Mouse (Mus musculus): ENCODE results near the gene Bex6. TPM values are rescaled to one million over a fixed set of nuclear protein-coding genes. Genes with fewer than 3 reads are reported as not detected.
A peak's percentile ranks its signal among the peaks of the same experiment; 100 is the strongest.
"Not testable (repeated sequence)": the region's sequence is repeated elsewhere in the genome, so short reads cannot be mapped to it uniquely, and the experiment has no call there.

The Bex6 gene
- total RNA-seq, 2 experiments from 2014 or later, result not detected

DNA sequence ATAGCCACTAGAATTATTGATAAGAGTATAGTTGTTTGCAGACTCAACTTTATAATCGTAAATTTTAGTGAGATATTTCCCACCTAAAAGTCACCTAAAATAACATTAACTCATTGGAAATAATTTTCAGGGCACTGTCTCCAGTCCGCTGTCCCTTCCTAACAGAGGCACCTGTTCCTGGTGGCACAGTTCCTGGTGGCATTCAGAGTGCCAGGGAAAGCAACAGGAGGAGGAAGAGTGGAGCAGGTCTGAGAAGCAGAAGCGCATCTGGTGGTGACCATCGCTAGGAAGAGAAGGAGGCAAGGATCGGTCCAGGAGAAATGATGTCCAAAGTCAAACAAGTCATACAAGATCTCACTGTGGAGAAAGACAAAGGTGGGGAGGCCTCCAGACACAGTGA lies 6.4 kb downstream of the Bex6 start:
- intact Hi-C loops (cut with DNase I), result no loop called here
- no peak for TF ChIP-seq CTCF (IDR thresholded peaks at IDR 0.05)
- no peak overlapping the region for H3K27ac ChIP-seq

DNA sequence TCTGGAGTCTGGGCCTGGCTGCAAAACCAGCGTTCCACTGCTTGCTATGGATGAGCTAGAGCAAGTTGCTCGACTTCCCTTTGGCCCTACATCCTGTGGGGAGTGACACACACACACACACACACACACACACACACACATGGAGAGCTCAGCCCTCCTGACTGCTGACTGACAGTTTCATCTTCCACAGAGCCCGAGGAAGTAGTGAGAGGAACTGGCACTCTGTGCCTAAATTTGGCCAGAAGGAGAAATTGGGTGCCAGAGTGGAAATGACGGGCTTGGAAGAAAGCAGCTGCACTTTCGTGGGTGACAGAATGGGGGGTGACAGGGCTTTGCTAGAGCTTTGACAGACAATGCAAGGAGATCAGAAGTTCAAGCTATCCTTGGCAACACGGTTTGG lies 9.5 kb downstream of the Bex6 start:
- Histone ChIP-seq H3K4me3 (no peak overlapping the region), H3K27ac (0 out of 2 replicates have a peak overlapping the region, but pooled peaks have one; percentile 53)
- TF ChIP-seq CTCF (IDR thresholded peaks at IDR 0.05), result no peak
- intact Hi-C loops (cut with DNase I), result no loop called here
- DNase-seq, result peak; percentile 59

More for the DNA sequence above, 6.4 kb downstream of the Bex6 start:
- DNase-seq, result no peak
- no peak overlapping the region for H3K4me3 ChIP-seq

DNA sequence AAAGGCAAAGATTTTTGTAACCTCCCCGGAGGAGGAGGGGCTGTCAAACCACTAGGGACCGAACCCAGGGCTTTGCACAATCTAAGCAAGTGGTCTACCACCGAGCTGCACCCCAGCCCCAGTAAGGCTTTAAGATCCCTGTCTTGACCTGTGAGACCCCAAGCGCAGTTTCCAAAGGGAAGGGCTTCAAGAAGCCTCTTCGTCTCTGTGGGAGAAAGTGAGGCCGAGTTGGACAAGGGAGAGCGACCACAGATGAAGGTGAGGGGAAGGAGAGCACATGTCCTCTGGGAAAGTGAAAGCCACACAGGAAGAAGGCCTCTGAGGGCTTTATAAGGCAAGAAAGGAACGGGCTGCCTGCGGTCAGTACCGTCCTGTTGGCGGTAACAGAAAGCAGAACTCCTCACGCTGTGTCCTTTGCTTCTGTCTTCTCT lies 10.4 kb downstream of the Bex6 start:
- H3K27ac ChIP-seq, result peak overlapping the region; percentile 48
- no peak for DNase-seq
- intact Hi-C loops (cut with DNase I), result no loop called here
- no peak for TF ChIP-seq CTCF (IDR thresholded peaks at IDR 0.05)
- peak overlapping the region; percentile 34 for H3K4me3 ChIP-seq

DNA sequence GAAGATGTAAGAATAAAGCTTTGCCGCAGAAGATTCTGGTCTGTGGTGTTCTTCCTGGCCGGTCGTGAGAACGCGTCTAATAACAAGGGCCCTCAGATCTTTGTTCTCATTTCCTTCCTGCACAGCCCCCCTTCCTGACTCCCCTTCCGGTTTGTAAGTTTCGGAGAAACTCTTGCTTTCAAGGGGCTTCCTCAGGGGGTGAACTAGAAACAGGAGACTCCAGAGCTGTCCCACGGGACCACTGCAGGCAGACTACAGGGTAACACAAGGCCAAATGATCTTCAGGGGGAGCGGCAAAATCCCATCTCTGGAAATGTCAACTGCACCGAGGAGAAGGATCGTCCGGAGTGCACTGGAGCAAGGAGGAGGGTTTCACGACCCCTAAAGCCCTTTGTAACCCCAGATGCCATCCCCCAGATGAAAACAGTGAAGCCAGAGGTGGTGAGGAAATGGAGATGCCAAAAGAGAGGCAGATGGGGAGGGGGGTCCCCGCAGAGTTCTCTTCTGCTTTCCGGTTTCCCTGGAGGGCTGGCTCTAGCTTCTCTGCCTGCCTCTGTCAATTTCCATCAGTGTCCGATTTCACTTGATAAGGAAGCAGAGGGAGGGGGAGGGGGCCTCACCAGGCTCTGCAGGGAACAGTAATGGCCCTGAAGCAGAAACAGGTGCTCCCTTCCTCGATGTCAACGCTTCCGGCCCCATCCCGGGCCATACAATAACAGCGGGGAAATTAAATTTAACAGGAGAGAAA lies 20.8 kb downstream of the Bex6 start:
- intact Hi-C loops (cut with DNase I), result loop anchor here (5.0 kb wide), 2 partner anchors 68 to 83 kb away; no protein-coding TSS in a partner anchor
- no peak for TF ChIP-seq CTCF (IDR thresholded peaks at IDR 0.05)
- peak overlapping the region; percentile 93 for H3K27ac ChIP-seq
- peak overlapping the region; percentile 73 for H3K4me3 ChIP-seq
- peak; percentile 27 for DNase-seq

DNA sequence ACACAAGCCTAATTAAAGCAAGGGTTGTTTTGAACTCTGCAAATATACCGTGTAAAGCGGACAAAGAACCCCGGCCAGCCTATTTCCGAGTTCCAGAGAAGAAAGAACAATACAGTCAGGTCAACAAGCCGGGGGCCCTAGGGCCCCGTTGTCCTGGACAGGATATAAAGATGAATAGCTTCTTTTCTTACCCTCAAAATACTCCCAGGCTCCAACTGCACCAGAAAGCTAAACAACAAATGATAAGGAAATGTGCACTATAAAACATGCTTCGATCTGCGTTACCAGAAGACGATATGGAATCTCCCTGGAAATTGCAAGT lies 21.3 kb downstream of the Bex6 start:
- TF ChIP-seq CTCF (IDR thresholded peaks at IDR 0.05), result no peak
- DNase-seq, result no peak
- Histone ChIP-seq H3K4me3 (peak overlapping the region; percentile 73), H3K27ac (peak overlapping the region; percentile 93)
- intact Hi-C loops (cut with DNase I), result loop anchor here (5.0 kb wide), 2 partner anchors 69 to 84 kb away; no protein-coding TSS in a partner anchor

DNA sequence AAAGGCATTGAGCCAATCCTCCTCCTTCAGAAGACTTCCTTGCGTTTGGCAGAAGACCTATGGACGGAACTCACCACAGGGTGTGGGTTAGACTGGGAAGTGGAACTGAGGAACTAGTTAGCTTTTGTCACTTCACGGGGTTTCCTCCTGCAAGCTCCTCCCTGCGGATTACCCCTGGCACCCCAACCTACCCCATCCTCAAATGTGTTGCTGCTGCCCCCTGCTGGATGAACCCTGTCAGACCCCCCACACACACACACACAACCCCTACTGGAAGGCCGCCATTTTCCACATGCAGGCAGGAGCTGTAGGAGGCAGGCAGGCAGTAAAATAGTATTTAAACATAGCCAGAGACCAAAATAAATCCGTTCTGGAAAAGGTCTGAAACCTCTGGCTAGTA lies 23.1 kb downstream of the Bex6 start:
- peak; percentile 78 for DNase-seq
- intact Hi-C loops (cut with DNase I), result loop anchor here (5.0 kb wide), 2 partner anchors 70 to 85 kb away; no protein-coding TSS in a partner anchor
- H3K27ac ChIP-seq, result peak overlapping the region; percentile 38; the same call in 1 of the 2 replicates
- H3K4me3 ChIP-seq, result no peak overlapping the region
- TF ChIP-seq CTCF (IDR thresholded peaks at IDR 0.05), result peak; percentile 52

DNA sequence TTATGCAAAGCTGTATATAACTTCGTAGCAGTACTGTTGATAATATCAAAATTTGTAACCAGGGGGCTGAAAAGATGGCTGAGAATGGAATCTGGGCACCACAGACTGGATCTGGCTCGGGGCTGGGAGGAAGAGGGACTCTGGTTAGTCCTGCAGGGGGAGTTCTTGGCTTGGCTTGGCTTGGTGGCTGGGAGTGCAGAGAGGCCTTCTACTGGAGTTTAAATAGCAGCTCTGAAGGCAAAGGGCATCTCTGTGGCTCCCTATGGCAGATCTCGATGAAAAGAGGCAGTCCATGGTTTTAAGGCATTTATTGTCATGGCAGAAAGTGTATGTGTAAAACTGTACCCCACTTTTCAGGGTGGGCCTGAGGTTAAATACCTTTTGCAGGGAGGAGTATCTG lies 25.3 kb downstream of the Bex6 start:
- peak; percentile 45 for TF ChIP-seq CTCF (IDR thresholded peaks at IDR 0.05)
- intact Hi-C loops (cut with DNase I), result loop anchor here (5.0 kb wide), 2 partner anchors 73 to 88 kb away; no protein-coding TSS in a partner anchor
- peak; percentile 42 for DNase-seq
- no peak overlapping the region for H3K4me3 ChIP-seq
- no peak overlapping the region for H3K27ac ChIP-seq

DNA sequence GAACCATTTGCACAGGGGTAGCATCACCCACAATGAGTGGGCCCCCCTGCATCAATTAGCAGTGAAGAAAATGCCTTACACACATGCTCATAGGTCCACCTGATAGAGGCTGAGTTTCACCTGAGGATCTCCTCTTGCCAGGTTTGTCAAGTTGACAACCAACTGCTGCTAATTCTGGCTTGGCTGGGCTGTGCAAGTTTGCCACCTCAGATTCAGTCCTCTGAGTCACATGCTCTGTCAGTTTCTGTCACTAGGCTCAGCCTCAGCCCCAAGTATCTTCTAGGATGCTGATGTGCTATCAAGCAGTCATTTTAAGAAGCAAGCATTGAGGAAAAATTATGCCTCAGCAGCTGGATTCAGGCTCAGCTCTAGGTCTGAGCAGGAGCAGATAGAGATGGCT lies 34.5 kb downstream of the Bex6 start:
- peak overlapping the region; percentile 24; the same call in 1 of the 2 replicates for H3K27ac ChIP-seq
- intact Hi-C loops (cut with DNase I), result no loop called here
- TF ChIP-seq CTCF (IDR thresholded peaks at IDR 0.05), result no peak
- H3K4me3 ChIP-seq, result no peak overlapping the region
- DNase-seq, result peak; percentile 29

DNA sequence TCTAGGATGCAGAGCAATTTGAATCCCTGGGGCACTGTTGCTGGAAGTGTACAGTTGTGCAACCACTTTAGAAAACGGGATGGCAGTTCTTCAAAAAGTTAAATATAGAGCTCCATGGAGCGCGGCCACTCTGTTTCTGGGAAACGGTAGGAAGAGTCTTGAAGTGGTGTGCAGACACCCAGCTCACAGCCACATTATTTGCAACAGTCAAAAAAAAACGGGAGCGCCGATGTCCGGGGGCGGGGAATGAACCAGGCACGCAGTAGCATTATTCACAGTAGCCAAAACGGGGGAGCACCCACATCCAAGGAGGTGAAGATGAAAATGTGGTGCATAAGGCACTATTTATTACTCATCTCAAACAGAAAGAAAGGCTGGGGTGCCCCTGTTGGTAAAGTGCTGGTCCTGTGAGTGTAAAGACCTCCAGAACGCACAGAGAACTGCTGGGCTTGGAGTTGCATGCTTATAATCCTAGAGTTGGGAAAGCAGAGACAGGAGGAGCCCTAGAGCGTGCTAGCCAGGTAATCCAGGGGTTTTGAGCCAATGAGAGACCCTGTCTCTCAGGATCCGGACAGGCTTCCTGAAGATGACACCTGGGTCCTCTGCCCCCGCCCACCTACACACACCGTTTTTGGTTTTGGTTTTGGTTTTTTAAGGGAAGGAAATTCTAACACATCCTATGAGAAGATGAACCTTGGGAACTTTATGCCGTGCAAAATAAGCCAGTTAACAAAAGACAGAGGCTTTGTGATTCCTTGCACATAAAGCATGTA lies 35.4 kb downstream of the Bex6 start:
- peak overlapping the region; percentile 53; the same call in 1 of the 2 replicates for H3K27ac ChIP-seq
- no peak for TF ChIP-seq CTCF (IDR thresholded peaks at IDR 0.05)
- H3K4me3 ChIP-seq, result peak overlapping the region; percentile 23; the same call in 1 of the 2 replicates
- intact Hi-C loops (cut with DNase I), result no loop called here
- DNase-seq, result peak; percentile 40

DNA sequence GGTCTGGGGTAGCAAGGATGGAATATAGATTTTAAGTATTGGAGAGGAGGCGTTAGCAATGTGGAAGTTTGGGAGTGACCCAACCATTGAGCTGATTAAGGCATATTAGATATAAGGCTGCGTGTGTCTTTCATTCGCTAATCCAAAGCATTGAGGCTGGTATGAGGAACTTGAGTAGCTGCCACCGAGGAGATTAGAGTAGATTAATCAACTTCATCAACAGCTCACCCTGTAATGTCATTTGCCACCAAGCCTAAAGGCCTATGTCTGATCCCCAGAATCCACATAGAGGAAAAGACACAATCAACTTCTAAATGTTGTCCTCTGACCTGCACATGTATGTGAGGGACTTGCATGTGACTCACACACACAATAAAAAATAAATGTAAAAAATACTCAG lies 42.2 kb downstream of the Bex6 start:
- H3K4me3 ChIP-seq, result no peak overlapping the region
- H3K27ac ChIP-seq, result no peak overlapping the region
- TF ChIP-seq CTCF (IDR thresholded peaks at IDR 0.05), result no peak

DNA sequence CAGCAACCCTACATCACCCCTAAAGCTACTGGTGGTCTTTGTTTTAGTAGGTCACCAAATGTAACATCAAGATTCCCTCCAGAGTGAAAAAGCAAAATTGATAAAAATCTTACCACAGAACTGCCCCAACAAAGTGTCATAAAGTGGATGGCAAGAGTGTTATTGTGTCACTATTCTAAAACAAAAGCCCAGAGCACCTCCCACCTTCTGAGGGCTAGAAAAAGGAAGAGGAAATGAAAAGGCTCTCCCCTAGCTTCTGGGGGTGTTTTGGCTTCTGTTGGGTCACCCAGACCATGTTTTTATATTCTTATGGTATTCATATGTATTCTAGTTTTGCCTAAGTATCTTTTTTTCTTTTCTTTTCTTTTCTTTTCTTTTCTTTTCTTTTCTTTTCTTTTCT lies 42.8 kb downstream of the Bex6 start:
- intact Hi-C loops (cut with DNase I), result no loop called here
- Histone ChIP-seq H3K4me3 (no peak overlapping the region), H3K27ac (no peak overlapping the region)
- TF ChIP-seq CTCF (IDR thresholded peaks at IDR 0.05), result no peak
- DNase-seq, result no peak

More for the DNA sequence above, 42.2 kb downstream of the Bex6 start:
- intact Hi-C loops (cut with DNase I), result no loop called here
- no peak for DNase-seq

DNA sequence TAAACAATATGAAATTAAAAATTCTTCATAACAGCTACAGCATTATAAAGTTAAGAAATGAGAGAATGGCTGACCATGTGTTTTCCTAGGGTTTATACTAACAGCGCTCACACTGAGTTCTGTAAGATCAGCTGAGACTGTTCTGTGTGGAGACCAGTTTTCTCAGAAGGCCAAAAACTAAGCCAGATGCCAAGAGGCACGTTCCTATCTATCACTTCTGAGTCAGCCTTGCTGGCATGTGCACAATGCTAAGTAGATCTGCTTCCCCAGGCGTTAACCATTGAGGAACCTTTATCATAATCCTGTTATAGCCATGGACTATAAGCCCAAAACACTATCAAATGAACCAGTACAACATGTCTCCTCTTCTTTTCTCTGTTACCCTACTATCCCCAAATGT lies 52.4 kb downstream of the Bex6 start:
- DNase-seq, result not testable (repeated sequence)

More for the DNA sequence above, 52.4 kb downstream of the Bex6 start:
- H3K27ac ChIP-seq; H3K4me3 ChIP-seq; intact Hi-C loops (cut with DNase I): not testable (repeated sequence)

Other genes starting within 250 kb of the Bex6 start
- under 1 TPM; 0.20 to 0.71 TPM for gene Pigz, start 246.0 kb upstream of the Bex6 start, total RNA-seq (2021)
- 10 to 100 TPM; 52.1 to 66.5 TPM for gene 0610012G03Rik, start 231.3 kb upstream of the Bex6 start, total RNA-seq (2021)
- 10 to 100 TPM; 11.5 to 17.9 TPM for gene Ncbp2, start 231.3 kb upstream of the Bex6 start, total RNA-seq (2021)
- 10 to 100 TPM; 10.3 to 12.8 TPM for gene Senp5, start 176.5 kb upstream of the Bex6 start, total RNA-seq (2021)
- gene Pak2, start 100.5 kb upstream of the Bex6 start, total RNA-seq (2021), result 10 to 100 TPM; 13.3 to 15.8 TPM
- 10 to 100 TPM; 11.3 to 12.6 TPM for gene Pigx, start 80.1 kb upstream of the Bex6 start, total RNA-seq (2021)
- gene Cep19, start 80.0 kb upstream of the Bex6 start, total RNA-seq (2021), result 1 to 10 TPM; 8.3 to 8.4 TPM
- gene Nrros, start 14.2 kb upstream of the Bex6 start, total RNA-seq (2021), result 1 to 10 TPM; 1.6 TPM
- gene Fbxo45, start 67.3 kb downstream of the Bex6 start, total RNA-seq (2021), result 10 to 100 TPM; 15.1 to 16.6 TPM
- 1 to 10 TPM; 6.2 to 7.8 TPM for gene Wdr53, start 67.4 kb downstream of the Bex6 start, total RNA-seq (2021)
- 10 to 100 TPM; 59.1 to 76.9 TPM for gene Smco1, start 91.6 kb downstream of the Bex6 start, total RNA-seq (2021)
- gene Rnf168, start 97.6 kb downstream of the Bex6 start, total RNA-seq (2021), result 10 to 100 TPM in 1 of 2 experiments, 1 to 10 TPM in 1; 8.6 to 10.5 TPM
- 10 to 100 TPM; 14.5 to 16.1 TPM for gene Ubxn7, start 152.4 kb downstream of the Bex6 start, total RNA-seq (2021)
- gene Tm4sf19, start 220.7 kb downstream of the Bex6 start, total RNA-seq (2021), result not detected
- gene Tctex1d2, start 239.9 kb downstream of the Bex6 start, total RNA-seq (2021), result 1 to 10 TPM; 5.3 TPM